Mouse (Mus musculus) heart, postnatal 14 days (tissue): ENCODE data around the gene Catsperg1. TPM values are rescaled to one million over a fixed set of nuclear protein-coding genes. Genes with fewer than 3 reads are reported as not detected.
"Not testable (repeated sequence)": the region's sequence is repeated elsewhere in the genome, so short reads cannot be mapped to it uniquely, and the experiment has no call there.

ENCODE experiments used
- DNase-seq, 2 experiments: peaks; one replicate each; pipeline ENCODE4 v3.0.0; 2021 to 2022
- intact Hi-C: fragments of 180-260 bp; cut with DNase I; formaldehyde crosslinking; loops from one replicate; pipeline ENCODE4 v1.15.1; 2025
- total RNA-seq, 2 experiments: library from RNA; stranded (reverse); gene quantifications; 2 replicates each; pipeline ENCODE4 v1.2.3; 2021

Gene Catsperg1
- total RNA-seq, 2 experiments from 2014 or later, result 0.32 to 0.60 TPM

- DNase-seq, result peak; percentile 68 to 74
- intact Hi-C loops, result no loop called here
These were observed 18.6 kb upstream of the Catsperg1 start, which contains the start of gene Kcnk6 for GRCm38 (mm10) chr7:29232247-29233013. Kcnk6 (minus strand) TSS chr7:29232515.

GRCm38 (mm10) chr7:29231517-29231916, 17.7 kb upstream of the Catsperg1 start:
- DNase-seq, result no peak
- intact Hi-C loops, result no loop called here

GRCm38 (mm10) chr7:29230560-29230959, 16.7 kb upstream of the Catsperg1 start:
- intact Hi-C loops, result no loop called here
- no peak for DNase-seq

DNA sequence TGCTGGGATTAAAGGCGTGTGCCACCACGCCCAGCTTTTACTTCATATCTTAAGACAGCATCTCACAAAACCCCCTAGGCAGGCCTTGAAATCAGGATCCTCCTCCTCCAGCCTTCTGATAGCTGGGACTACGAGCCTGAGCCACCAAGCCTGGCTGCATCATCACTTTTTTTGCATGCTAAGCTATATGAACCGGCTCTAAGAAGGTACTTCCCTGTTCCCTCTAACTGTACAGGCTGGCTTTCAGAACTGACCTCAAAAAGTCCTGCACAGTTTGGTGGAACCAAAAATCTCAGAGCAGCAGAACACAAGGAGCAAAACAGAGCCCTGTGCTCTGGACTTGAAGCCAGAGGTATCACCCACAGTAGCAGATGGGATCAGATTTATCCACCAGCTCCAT, 14.4 kb upstream of the Catsperg1 start:
- intact Hi-C loops, result no loop called here
- DNase-seq, result no peak

GRCm38 (mm10) chr7:29225520-29225919, 11.7 kb upstream of the Catsperg1 start:
- no peak for DNase-seq
- intact Hi-C loops, result no loop called here

GRCm38 (mm10) chr7:29224756-29225394, 11.0 kb upstream of the Catsperg1 start:
- intact Hi-C loops, result no loop called here
- no peak for DNase-seq

GRCm38 (mm10) chr7:29214846-29215245, 1.0 kb upstream of the Catsperg1 start:
- DNase-seq, result no peak
- intact Hi-C loops, result no loop called here

GRCm38 (mm10) chr7:29214236-29214635, 401 bp upstream of the Catsperg1 start:
- no peak for DNase-seq
- intact Hi-C loops, result no loop called here

DNA sequence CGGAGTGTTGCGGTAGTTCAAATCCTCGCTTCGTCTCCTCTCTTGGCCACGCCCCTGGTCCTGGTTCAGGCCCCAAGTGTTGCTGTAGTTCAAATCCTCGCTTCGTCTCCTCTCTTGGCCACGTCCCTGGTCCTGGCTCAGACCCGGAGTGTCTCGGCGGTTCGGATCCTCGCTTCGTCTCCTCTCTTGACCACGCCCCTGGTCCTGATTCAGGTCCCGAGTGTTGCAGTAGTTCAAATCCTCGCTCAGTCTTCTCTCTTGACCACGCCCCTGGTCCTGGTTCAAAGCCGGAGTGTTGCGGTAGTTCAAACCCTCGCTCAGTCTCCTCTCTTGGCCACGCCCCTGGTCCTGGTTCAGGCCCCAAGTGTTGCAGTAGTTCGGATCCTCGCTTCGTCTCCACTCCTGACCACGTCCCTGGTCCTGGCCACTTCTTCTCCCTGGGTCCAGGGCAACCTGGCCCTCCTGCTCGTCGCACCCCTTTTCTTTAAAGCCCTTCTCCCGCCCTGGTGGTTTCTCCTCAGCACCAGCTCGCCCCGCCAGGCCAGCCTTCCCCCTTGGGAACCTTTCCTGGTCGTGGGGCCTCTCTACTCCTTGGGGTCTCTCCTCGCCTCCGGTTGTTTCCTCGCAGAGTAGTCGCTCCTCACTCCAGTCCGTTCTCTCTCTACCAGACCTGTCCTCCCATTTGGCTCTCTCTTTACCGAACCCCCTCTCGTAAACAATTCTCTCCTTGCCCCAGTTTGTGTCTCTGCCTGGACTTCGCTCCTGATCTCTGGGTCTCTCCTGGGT, 867 bp downstream of the Catsperg1 start:
- intact Hi-C loops, DNase-seq: not testable (repeated sequence)

- no peak for DNase-seq
- intact Hi-C loops, result no loop called here
These were observed 1.6 kb downstream of the Catsperg1 start for GRCm38 (mm10) chr7:29212199-29212765.

- intact Hi-C loops, result no loop called here
- DNase-seq, result peak; percentile 80 to 84
These were observed 2.2 kb downstream of the Catsperg1 start for GRCm38 (mm10) chr7:29211415-29212198.

GRCm38 (mm10) chr7:29211013-29211412, 2.8 kb downstream of the Catsperg1 start:
- peak; percentile 30 to 45 for DNase-seq
- intact Hi-C loops, result not testable (repeated sequence)

DNA sequence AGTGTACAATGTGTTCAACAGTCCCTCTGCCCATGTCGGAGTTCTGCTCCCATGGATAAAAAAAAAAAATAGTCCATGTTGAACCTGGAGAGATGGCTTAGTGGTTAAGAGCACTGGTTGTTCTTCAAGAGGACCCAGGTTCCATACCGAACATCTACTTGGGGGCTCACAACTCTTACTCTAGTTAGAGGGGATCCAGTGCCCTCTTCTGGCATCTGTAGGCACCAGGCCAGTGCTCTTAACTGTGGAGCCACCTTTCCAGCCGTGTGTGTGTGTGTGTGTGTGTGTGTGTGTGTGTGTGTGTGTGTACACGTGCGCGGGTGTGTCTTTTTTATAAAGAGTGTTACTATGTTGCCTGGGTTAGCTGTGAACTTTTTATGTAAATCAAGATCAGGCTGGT, 11.3 kb downstream of the Catsperg1 start:
- intact Hi-C loops, result no loop called here
- DNase-seq, result no peak

GRCm38 (mm10) chr7:29194230-29194629, 19.6 kb downstream of the Catsperg1 start:
- intact Hi-C loops, DNase-seq: not testable (repeated sequence)

GRCm38 (mm10) chr7:29181323-29181722, 32.5 kb downstream of the Catsperg1 start:
- intact Hi-C loops, result loop anchor here (2.0 kb wide), 1 partner anchor 57 kb away; the partner anchor contains the start of gene Yif1b
- not testable (repeated sequence) for DNase-seq

GRCm38 (mm10) chr7:29180854-29181236, 33.0 kb downstream of the Catsperg1 start:
- intact Hi-C loops, result loop anchor here (2.0 kb wide), 1 partner anchor 58 kb away; the partner anchor contains the start of gene Yif1b
- DNase-seq, result no peak

DNA sequence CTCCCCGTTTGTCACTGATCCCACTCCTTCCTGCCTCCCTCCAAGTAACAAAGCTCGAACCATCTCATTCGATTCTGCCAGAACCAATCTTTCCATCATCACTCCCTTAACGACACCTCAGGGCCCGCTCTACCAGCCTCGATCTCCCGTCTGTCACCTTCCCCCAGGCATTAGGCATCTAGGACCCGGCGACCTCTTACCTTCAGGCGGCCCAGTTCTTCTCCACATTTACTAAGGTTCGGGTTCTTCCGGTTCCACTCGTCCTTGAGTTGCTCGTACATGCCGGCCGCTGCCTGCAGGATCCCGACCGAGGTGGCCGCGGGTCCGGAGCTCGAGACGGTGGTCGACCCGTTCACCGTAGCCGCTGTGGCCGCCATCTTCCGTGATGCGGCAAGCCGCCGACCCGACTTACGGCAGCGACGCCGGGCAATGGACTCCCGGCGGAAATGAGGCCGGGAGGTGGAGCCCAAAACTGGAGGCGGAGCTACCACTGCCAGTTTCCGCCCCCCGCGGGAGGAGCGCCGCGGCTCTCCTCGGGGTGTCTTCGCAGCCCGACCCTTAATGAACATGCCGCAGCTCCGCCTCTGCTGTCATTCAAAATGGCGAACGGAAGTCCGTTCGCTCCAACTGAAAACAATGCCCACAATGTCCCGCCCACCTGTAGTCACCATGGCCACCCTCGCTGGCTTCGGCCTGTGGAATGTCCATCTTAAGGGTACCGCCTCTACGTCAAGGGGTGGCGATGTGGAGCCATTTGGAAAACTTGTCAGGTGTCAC, 33.6 kb downstream of the Catsperg1 start, which contains the start of gene Psmd8:
Psmd8 (minus strand) TSS at position 625 of the 777 bp plus-strand sequence.
- intact Hi-C loops, result loop anchor here (2.0 kb wide), 1 partner anchor 59 kb away; the partner anchor contains the start of gene Yif1b
- peak; percentile 97 for DNase-seq

DNA sequence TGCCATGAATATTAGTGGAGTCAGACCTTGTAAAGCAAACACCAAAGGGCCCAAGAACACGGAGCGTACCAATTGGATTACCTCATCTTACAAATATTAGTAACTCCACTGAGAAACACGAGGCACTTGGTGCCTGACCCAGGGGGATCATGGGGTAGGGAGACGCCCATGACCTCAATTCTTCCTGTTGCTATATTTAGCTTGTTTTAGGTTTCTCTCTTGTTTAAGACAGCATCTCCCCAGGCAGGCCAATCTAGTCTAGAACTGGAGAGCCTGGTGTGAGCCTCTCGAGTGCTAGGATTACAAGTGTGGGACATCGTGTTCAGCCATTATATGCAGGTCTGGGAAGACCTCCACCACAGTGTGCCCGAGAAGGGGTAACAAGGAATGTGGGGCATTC, 34.5 kb downstream of the Catsperg1 start:
- DNase-seq, result no peak
- intact Hi-C loops, result loop anchor here (2.0 to 10.0 kb wide), 3 partner anchors 117 to 343 kb away; partner anchors contain the start of genes Eif3k and Map4k1

- intact Hi-C loops, result loop anchor here (2.0 to 10.0 kb wide), 3 partner anchors 119 to 344 kb away; partner anchors contain the start of genes Eif3k and Map4k1
- no peak for DNase-seq
These were observed 35.7 kb downstream of the Catsperg1 start for GRCm38 (mm10) chr7:29178106-29178505.
